Mouse (Mus musculus) megakaryocyte, embryonic 14.5 days (primary cell): Measurements from ENCODE around the gene Jtb.

ENCODE experiments used
- FLI1 ChIP-seq: IDR thresholded peaks from 2 replicates; pipeline ENCODE4 v1.6.1; 2012; ENCODE audit warnings: low read length, inconsistent platforms, mixed read lengths
- GATA1 ChIP-seq: IDR thresholded peaks from 3 replicates; pipeline ENCODE4 v1.6.1; 2012; ENCODE audit warnings: mixed read lengths, low read length, inconsistent platforms, borderline replicate concordance

GRCm38 (mm10) chr3:90231507-90232333 lies at the start of gene Jtb:
- no peak for TF ChIP-seq GATA1
- TF ChIP-seq FLI1: no peak
